Mouse (Mus musculus) 3134 (cell line): Measurements from ENCODE around the gene Hpd.
A peak's percentile ranks its signal among the peaks of the same experiment; 100 is the strongest.
"Not testable (repeated sequence)": the region's sequence is repeated elsewhere in the genome, so short reads cannot be mapped to it uniquely, and the experiment has no call there.

ENCODE experiments used
- DNase-seq: peaks from one replicate; pipeline ENCODE4 v3.0.0-alpha.2; 2011; ENCODE audit warnings: low spot score; ENCODE audit not compliant: insufficient read length; ENCODE audit errors: extremely low read depth

The Hpd gene

DNA sequence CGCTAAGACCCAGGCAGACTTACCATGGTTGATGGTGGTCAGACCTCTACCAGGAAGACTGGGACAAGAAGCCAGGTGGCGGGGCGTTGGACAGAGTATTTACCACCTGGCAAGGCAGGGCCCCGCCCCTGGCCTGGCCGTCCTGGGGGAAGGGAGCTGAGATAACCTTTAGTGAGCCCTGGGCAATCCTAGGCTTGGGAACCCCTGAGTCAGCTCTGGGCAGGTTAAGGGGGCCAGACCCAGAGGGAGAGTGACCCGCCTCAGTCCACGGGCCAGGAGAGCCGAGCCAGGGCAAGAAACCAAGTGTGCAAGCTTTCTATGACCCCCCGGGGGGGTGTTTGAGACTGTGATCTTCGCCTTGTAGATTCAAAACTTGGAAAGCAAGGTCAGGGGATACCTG lies at the start of gene Hpd:
Gene Hpd, minus strand, starts transcription at position 77 of the 400 bp plus-strand sequence.
- no peak for DNase-seq

DNA sequence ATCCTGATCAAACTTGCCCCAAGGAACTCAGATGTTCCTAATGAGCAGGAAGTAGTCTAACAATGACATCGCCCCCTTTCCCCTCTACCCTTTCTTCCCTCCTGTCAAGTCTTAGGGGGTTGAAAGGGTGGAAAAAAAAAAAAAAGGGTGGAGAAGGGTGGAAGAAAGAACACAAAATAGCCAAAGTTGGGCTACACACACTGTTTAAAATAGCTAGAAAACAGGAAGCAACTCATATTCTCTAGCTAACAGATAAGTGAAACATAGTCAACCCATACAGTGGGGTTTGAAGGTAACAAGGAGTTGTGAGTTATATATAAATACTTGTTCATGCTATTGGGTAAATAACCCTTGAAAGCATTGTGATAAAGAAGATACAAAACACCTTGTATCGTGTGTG lies 49.7 kb upstream of the Hpd start:
- DNase-seq, result no peak

DNA sequence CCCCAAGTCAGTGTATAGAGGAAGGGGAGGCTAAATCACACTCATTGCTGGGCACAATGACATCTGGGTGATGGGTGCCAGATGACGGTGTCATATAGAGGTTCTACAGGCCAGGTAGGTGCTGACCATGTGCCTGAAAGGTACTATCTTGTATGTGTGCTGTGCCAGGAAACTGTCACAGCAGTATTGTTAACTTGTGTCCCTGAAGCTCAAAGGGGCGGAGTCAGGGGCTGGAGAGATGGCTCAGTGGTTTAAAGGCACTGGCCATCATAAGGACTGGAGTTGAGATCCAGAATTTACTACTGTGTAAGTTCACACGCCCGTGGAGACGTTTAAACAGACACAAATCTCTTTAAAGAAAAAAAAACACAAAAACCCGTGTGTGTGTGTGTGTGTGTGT lies 46.8 kb upstream of the Hpd start:
- DNase-seq, result no peak

DNA sequence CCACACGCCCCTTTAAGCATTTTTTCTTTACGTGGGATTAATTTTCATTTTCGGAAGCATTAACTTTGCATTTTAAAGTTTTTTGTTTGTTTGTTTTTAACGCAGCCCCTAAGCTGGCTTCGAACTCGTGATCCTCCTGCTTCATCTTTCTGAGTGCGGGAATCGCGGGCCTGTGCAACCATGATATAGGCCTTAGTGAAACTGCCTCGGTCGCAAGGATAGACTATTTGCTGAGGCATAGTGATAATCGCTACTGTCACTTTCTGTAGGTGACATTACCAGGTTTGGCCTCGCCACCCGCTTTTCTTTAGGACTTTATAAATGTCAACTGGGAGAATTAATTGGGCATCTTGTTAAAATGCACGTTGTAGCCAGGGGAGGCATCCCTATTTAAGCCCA lies 46.0 kb upstream of the Hpd start:
- DNase-seq, result no peak

DNA sequence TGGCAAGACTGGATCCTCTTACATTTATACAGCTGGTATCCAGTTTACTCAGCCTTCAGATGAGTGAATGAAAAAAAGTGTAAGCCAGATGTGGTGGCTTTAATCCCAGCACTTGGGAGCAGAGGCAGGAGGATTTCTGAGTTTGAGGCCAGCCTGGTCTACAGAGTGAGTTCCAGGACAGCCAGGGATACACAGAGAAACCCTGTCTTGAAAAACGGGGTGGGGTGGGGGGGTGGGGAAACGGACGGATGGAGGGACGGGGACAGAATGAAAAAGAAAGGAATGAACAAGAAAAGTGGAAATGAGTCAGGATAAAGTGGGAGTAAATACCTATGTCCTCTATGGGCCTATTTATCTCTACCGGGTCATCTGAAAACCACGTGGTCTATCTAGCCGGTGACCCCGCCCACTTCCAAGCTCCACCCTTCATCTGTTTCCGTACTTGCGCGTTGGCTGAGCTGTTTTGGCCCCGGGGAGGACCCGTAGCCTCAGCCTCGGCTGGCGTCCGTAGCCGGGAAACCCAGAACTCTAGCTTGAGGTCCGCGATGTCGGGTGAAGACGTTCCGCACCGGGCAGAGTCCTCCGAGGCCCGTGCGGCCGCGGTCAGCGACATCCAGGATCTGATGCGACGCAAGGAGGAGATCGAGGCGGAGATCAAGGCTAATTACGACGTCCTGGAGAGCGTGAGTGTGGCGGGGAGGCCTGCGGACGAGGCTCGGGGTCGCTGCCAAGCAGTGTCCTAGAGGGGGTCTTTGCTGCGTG lies 45.4 kb upstream of the Hpd start:
- peak; percentile 94 for DNase-seq

DNA sequence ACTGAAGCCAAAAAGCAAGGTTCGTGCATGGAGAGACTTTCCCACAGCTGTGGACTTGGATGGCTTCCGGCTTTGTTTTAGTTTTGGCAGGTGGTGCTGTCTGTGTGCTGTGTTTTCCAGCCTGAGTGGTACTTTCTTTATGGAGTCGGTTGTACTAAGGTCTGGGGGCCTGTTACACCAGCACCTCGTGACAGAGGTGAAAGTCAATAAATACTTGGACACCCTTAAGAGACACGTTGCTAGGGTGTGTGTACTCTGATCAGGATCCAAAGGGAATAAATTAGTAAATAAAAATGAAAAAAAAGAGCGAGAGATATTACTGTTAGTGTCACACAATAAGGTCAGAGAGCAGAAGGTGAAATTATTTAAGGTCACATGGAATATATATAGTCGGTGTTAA lies 44.3 kb upstream of the Hpd start:
- no peak for DNase-seq

DNA sequence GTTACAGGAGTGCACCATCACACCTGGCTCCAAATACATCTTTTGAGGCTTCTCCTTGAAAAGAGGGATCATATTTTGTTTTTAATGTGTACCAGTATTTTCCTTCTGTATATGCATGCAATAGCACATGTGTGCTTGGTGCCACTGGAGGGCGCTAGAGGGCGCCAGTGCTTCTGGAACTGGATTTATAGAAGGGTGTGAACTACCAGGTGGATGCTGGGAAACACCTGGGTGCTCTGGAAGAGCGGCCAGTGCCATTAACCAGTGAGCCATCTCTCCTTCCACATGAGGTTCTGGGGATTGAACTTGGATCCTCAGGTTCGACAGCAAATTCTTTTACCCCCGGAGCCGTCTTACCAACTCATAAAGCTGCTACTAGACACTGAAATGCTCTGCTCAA lies 41.3 kb upstream of the Hpd start:
- DNase-seq, result not testable (repeated sequence)

DNA sequence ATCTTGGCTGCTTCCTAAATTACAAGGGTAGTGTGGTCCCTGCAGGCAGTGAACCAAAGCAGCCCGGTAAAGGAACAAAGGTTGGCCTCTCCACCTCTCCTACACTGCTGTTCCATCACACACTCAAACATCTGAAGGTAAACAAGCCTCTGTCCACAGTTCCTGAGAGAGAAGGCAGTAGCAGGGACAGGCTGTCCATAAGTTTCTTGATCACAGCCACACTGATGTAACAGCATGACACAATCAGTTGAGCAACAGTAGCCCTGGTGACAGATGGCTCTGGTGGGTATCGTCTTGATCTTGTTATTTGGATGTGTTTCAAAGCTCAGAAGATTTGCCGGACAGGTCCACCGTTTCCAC lies 40.5 kb upstream of the Hpd start:
- DNase-seq, result no peak

DNA sequence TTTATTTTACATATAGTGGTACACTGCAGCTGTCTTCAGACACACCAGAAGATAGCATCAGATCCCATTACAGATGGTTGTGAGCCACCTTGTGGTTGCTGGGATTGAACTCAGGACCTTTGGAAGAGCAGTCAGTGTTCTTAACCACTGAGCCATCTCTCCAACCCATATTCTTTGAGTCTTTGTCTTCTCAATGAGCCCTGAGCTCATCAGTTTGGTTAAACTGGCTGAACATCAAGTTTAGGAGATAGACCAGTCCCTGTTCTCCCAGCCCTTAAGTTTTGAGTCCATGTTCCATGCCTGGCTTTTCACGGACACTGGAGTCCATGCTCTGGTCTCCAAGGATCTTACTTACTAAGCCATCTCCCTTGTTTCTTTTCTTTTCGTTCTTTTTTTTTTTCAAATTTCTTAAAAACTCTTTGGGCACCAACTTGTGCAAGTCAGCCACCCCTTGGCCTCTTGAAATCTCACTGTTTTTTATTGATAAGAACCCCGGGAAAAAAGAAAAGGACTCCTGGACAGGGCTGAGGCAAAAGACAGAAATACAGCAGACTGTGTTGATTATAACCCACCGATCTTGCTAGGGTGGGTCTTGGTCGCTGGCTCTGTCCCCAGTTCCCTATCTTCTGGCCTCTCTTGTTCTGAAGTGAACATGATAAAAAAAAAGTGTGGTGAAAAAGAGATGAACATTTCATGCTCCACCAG lies 40.0 kb upstream of the Hpd start:
- DNase-seq, result not testable (repeated sequence)

DNA sequence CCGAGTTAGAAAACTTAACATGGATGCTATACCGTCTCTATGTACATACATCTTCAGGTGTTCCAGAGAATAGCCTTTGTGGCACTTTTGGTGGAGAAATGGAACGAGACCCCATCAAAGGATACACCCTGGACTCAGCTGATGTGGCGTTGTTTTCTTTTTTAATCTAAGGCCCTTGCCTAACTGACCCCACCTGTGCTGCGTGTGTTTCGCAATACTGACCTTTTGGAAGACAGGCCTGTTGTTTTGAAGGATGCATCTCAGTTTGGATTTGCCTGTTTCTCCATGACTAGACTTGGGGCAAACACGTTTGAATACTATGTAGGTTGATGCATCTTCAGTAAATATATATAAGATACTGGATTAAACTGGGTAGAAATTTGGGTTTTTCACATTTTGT lies 21.1 kb upstream of the Hpd start:
- not testable (repeated sequence) for DNase-seq

DNA sequence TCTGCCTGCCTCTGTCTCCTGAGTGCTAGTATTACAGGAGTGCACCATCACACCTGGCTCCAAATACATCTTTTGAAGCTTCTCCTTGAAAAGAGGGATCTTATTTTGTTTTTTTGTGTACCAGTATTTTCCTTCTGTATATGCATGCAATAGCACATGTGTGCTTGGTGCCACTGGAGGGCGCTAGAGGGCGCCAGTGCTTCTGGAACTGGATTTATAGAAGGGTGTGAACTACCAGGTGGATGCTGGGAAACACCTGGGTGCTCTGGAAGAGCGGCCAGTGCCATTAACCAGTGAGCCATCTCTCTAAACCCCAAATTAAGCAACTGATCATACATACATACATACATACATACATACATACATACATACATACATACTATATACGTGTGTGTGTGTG lies 20.2 kb upstream of the Hpd start:
- not testable (repeated sequence) for DNase-seq

DNA sequence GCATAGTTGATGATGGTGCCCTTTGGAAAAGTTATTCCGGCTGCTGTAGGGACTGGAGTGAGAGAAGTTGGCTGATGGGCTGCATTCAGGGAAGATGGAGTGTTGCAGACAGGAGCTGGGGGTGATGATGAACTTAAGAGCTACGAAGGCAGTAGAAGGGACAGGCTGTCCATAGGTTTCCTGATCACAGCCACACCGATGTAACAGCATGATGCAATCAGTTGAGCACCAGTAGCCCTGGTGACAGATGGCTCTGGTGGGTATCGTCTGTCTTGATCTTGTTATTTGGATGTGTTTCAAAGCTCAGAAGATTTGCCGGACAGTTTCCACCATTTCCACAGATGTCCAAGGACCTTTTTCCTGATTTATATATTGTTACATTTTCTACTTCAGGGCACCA lies 19.5 kb upstream of the Hpd start:
- DNase-seq, result no peak

DNA sequence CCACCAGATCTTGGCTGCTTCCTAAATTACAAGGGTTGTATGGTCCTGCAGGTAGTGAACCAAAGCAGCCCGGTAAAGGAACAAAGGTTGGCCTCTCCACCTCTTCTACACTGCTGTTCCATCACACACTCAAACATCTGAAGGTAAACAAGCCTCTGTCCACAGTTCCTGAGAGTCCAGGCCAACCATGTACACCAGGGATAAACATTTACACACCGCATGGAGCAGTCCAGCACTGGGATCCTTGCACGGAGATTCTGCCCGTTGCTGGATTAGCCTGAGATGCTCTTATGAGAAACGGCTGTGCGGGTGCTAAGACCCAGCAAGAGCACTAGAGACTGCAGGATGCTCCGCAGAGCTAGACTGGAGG lies 19.0 kb upstream of the Hpd start:
- DNase-seq, result no peak

DNA sequence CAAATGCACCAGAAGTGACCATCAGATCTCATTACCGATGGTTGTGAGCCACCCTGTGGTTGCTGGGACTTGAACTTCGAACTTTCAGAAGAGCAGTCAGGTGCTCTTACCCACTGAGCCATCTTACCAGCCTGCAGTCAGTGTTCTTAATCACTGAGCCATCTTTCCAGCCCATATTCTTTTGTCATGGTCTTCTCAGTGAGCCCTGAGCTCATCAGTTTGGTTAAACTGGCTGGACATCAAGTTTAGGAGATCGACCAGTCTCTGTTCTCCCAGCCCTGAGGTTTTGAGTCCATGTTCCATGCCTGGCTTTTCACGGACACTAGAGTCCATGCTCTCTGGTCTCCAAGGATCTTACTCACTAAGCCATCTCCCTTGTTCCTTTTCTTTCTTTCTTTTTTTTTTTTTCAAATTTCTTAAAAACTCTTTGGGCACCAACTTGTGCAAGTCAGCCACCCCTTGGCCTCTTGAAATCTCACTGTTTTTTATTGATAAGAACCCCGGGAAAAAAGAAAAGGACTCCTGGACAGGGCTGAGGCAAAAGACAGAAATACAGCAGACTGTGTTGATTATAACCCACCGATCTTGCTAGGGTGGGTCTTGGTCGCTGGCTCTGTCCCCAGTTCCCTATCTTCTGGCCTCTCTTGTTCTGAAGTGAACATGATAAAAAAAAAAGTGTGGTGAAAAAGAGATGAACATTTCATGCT lies 18.4 kb upstream of the Hpd start:
- not testable (repeated sequence) for DNase-seq

DNA sequence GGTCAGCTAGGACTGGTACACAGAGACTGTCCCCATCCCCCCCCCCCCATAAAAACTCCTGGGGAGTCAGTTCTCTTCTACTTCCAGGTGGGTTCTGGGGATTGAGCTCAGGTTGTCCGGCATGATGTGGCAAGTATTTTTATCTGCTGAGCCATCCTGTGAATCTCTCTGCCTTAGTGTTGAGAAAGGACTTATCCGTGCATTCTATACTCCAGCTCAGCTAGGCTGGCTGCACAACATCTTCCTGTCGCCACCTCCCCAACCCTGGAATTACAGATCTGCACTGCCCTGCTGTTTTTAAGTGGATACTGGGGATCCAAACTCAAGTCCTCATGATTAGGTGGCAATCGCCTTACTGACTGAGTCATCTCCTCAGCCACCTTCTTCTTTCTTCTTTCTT lies 16.0 kb upstream of the Hpd start:
- DNase-seq, result no peak

DNA sequence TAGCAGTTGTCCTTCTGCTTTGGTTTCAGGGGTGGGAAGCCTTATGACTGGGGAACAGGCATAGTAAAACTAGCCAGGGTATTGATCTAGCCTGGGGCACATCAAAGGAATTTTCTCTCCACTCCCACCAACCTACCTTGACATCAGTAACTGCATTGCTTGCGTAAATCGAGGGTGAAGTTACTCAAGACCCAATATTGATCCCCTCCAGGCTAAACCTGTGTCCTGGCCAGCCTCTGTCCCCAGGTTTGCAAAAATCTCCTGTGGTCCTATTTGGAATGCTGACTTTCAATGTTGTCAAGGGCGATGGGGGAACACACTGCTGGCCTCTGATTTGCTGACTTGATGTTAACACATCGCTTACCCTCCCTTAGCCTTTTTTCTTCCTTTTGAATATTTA lies 14.2 kb upstream of the Hpd start:
- DNase-seq, result no peak

DNA sequence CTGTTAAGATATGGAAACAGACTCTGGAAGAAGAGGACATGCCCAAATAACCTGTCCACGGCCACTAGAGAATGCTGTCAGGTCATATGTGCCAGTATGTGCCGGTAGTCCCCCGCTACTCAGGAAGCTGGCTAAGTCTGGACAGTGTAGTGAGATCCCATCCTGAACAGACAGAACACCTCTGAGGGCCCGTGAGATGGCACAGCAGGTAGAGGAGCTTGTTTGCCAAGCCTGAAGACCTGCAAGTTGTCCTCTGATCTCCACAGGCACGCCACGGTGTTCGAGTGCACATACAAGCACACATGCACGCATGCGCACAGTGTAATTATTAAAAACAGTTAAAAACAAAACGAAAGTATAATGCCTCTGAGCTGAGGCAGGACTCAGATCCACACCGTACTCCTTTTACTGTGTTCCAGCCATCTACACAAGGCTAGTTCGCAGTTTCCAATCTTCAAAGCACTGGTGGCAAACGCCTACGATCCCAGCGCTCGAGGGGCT lies 13.0 kb upstream of the Hpd start:
- DNase-seq, result no peak

DNA sequence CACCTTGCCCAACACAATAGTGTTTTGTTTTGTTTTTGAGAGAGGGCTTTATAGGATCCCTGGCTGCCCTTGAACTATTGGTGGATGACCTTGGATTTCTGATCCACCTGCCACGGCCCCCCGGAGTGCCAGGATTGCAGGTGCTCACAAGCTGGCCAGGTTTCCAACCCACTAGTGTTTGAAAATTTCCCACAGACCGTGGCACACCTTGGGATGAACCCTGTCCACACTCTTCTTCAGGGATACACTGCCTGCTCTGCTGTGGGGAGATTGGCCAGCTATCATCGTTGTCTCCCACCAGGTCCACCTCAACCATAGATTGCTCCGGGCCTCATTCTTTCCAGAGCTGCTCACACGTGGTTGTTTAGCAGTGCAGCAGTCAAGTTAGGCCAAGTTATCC lies 12.3 kb upstream of the Hpd start:
- no peak for DNase-seq

DNA sequence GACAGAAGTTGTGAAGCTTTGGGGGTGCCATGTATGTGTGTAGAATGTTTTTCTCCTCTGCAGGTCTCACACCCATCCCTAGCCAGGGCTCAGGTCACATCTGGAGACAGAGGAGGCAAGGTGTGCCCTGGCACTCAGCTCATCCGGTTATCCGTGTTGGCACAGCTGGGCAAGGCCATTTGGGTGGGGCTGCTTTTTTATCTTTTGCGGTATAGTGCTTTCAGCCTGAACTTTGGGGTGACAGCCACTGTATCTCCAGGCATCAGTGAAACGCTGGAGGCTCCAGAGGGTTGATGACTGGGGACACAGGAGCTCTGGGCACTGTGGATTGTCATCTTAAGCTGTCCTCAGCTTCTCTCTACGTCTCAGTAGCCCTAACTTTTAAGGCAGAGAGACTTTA lies 10.9 kb upstream of the Hpd start:
- no peak for DNase-seq

DNA sequence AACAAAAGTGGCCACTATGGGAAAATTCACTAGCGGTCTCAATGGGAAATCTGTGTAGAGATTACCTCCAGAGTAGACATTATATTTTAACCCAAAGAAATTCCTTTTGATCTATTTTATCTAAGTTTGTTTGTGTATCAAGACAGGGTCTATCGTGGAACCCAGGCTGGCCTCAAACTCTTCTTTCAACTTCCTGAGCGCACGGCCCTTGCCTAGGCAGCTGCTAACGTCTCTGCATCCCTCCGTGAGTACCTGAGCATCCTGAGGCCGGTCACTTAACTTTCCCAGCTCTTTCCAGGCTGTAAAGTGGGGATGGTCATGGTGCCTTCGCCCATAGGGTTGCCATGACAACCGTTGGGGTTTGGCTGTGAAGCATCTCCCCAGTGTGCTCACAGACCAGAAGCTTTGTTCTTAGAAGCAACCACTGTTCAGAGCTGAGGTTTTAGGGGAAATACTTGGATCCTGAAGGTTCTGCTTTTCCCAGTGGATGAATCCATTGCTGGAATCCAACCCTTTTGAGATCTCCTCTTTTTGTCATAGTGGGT lies 10.2 kb upstream of the Hpd start:
- DNase-seq, result no peak

DNA sequence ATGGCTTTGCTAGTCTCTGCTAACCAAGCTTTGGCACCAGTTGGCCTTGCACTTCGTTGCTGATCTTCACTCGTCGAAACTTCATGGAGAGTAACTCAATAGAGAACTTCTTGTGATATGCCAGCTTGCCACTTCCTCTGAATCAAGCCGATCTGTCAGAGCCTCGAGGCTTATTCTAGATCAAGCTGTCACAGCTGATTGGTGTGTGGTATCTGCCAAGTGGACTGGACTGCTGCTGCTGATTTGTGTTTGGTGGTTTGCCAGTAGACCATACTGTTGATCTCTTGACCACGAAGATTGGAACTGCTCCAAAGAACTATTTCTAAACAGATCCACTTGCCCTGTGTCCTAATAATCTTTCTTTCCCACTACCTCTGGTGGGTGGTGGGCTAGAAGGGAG lies 8.9 kb upstream of the Hpd start:
- DNase-seq, result no peak

DNA sequence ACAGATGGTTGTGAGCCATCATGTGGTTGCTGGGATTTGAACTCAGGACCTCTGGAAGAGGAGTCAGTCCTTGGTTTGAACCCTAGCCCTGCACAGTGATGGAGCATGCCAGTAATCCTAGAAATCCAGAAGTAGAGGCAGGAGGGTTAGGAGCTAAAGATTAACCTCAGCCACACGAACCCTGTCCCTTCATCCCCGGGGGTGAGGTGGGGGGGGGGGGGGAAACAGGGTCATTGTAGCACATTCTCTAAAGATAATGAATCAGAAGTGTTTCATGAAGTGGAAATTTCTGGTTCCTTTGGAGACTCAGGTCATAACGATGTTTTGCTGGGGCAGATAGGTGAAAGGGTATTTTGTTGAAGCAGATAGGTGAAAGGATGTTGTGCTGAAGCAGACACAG lies 8.4 kb upstream of the Hpd start:
- DNase-seq, result no peak
